Mouse (Mus musculus): ENCODE data around the gene Ntf3.

GRCm38 (mm10) chr6:126090063-126090462 is 76.6 kb downstream of the Ntf3 start:
- no peak for TF ChIP-seq CTCF (IDR thresholded peaks at IDR 0.05; ENCODE audit: control insufficient read depth, insufficient read depth, insufficient replicate concordance, low read depth, low read length)
- no peak for TF ChIP-seq POLR2A (IDR thresholded peaks at IDR 0.05; ENCODE audit: control insufficient read depth, low read depth, low read length)
